11 mouse cellular contexts compared by ENCODE assay signal in the genomic region with DNA sequence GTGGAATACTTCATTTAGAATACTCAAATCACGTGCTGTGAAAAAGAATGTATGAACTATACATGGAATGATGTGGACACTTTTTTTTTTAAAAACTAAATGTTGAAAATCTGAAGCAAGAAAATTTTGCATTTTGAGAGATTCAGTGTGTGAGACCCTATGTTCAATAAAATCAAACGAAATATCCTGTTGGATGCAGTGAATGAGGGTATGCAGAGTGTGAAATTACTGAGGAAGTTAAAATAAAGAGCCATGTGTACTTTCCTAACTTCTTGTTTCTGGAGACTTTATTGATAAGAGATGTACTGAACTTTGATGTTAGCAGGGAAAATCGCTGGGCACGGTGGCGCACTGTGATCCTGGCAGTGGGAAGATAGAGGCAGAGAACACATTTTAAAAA. TPM values are rescaled to one million over a fixed set of nuclear protein-coding genes. Genes with fewer than 3 reads are reported as not detected.
A peak's percentile ranks its signal among the peaks of the same experiment; 100 is the strongest.
DNase-seq lines count a peak whose midpoint lies in the region; ATAC-seq and TF ChIP-seq lines count a peak whose summit lies in the region.
"Had no signal": no experiment of that assay in that cellular context is flagged by ENCODE, and none has a peak within 500 bp of the region (broad histone marks: within the 10 kb centered on the region; RNA-seq: fewer than 3 reads in every experiment).

No protein-coding gene starts in this region.

- WGBS in heart, embryonic 15.5 days, result 75% methylated on average over 5 of the region's 5 CpGs
- 86% methylated on average over 5 of the region's 5 CpGs for WGBS in embryonic facial prominence, embryonic 12.5 days
- 71% methylated on average over 5 of the region's 5 CpGs for WGBS in hindbrain, postnatal 0 days
- 86% methylated on average over 5 of the region's 5 CpGs for WGBS in midbrain, embryonic 11.5 days

- no peak for ATAC-seq in heart, embryonic 15.5 days (replicated peaks; ENCODE audit: insufficient number of reproducible peaks, insufficient read depth, low FRiP score, low read depth)
- ATAC-seq in embryonic facial prominence, embryonic 12.5 days (ENCODE audit: insufficient number of reproducible peaks, insufficient read depth, low FRiP score, low TSS enrichment), result no peak
- ATAC-seq in hindbrain, postnatal 0 days, result no peak
- no peak for ATAC-seq in midbrain, embryonic 11.5 days (ENCODE audit: low FRiP score)
- ATAC-seq in cerebellum, adult (ENCODE audit: insufficient number of reproducible peaks, low FRiP score, low TSS enrichment), result no peak

- no peak for TF ChIP-seq CTCF in hindbrain, postnatal 0 days (IDR thresholded peaks at IDR 0.05; ENCODE audit: low read depth)

- peaks cover 4% of the 10 kb centered on the region for H3K27me3 ChIP-seq in heart, embryonic 15.5 days
- H3K27me3 ChIP-seq in embryonic facial prominence, embryonic 12.5 days, result no peaks in the 10 kb centered on the region
- no peaks in the 10 kb centered on the region for H3K27me3 ChIP-seq in hindbrain, postnatal 0 days (ENCODE audit: insufficient read depth, low read length)
- no peaks in the 10 kb centered on the region for H3K27me3 ChIP-seq in midbrain, embryonic 11.5 days (ENCODE audit: control insufficient read depth, insufficient read depth, low read length)

- no peaks in the 10 kb centered on the region for H3K36me3 ChIP-seq in heart, embryonic 15.5 days
- H3K36me3 ChIP-seq in embryonic facial prominence, embryonic 12.5 days, result no peaks in the 10 kb centered on the region
- no peaks in the 10 kb centered on the region for H3K36me3 ChIP-seq in hindbrain, postnatal 0 days (ENCODE audit: insufficient read depth, low read length)
- no peaks in the 10 kb centered on the region for H3K36me3 ChIP-seq in midbrain, embryonic 11.5 days (ENCODE audit: control insufficient read depth, insufficient read depth, low read length)

- H3K9ac ChIP-seq in heart, embryonic 15.5 days, result no peak overlapping the region
- H3K9ac ChIP-seq in embryonic facial prominence, embryonic 12.5 days, result no peak overlapping the region
- H3K9ac ChIP-seq in hindbrain, postnatal 0 days (replicated peaks; ENCODE audit: low read length), result 0 out of 2 replicates have a peak overlapping the region, but pooled peaks have one; percentile 69
- H3K9ac ChIP-seq in midbrain, embryonic 11.5 days (ENCODE audit: low read length), result no peak overlapping the region

- H3K4me1 ChIP-seq in heart, embryonic 15.5 days (replicated peaks), result peaks cover 5% of the 10 kb centered on the region; the same call in 1 of the 2 replicates
- no peaks in the 10 kb centered on the region; the same call in 1 of the 2 replicates for H3K4me1 ChIP-seq in embryonic facial prominence, embryonic 12.5 days
- peaks cover 6% of the 10 kb centered on the region; the same call in 1 of the 2 replicates for H3K4me1 ChIP-seq in hindbrain, postnatal 0 days (ENCODE audit: insufficient read depth, low read length)
- H3K4me1 ChIP-seq in midbrain, embryonic 11.5 days (ENCODE audit: control insufficient read depth, insufficient read depth, low read length), result peaks cover 4% of the 10 kb centered on the region; the same call in 1 of the 2 replicates

- no peak overlapping the region for H3K4me3 ChIP-seq in heart, embryonic 15.5 days
- peak overlapping the region; percentile 95; the same call in 1 of the 2 replicates for H3K4me3 ChIP-seq in embryonic facial prominence, embryonic 12.5 days
- peak overlapping the region; percentile 80 for H3K4me3 ChIP-seq in hindbrain, postnatal 0 days (ENCODE audit: low read length)
- no peak overlapping the region for H3K4me3 ChIP-seq in midbrain, embryonic 11.5 days (ENCODE audit: low read depth, low read length)

- H3K9me3 ChIP-seq in heart, embryonic 15.5 days (replicated peaks), result no peaks in the 10 kb centered on the region
- no peaks in the 10 kb centered on the region for H3K9me3 ChIP-seq in embryonic facial prominence, embryonic 12.5 days
- no peaks in the 10 kb centered on the region for H3K9me3 ChIP-seq in hindbrain, postnatal 0 days (ENCODE audit: low read length)
- H3K9me3 ChIP-seq in midbrain, embryonic 11.5 days (ENCODE audit: control insufficient read depth, low read length), result no peaks in the 10 kb centered on the region

- peak overlapping the region; percentile 76 for H3K4me2 ChIP-seq in heart, embryonic 15.5 days
- peak overlapping the region; percentile 64 for H3K4me2 ChIP-seq in embryonic facial prominence, embryonic 12.5 days (replicated peaks)
- H3K4me2 ChIP-seq in hindbrain, postnatal 0 days (ENCODE audit: low read depth, low read length), result peak overlapping the region; percentile 59
- peak overlapping the region; percentile 58; the same call in 1 of the 2 replicates for H3K4me2 ChIP-seq in midbrain, embryonic 11.5 days

- H3K27ac ChIP-seq in heart, embryonic 15.5 days, result no peak overlapping the region
- no peak overlapping the region for H3K27ac ChIP-seq in embryonic facial prominence, embryonic 12.5 days
- no peak overlapping the region for H3K27ac ChIP-seq in hindbrain, postnatal 0 days
- H3K27ac ChIP-seq in midbrain, embryonic 11.5 days (ENCODE audit: low read depth, low read length), result no peak overlapping the region

- DNase-seq in heart, adult 18-20 months, result no peak
- no peak for DNase-seq in hindbrain, postnatal 0 days (ENCODE audit: low spot score)
- no peak for DNase-seq in midbrain, embryonic 11.5 days (ENCODE audit: low spot score, missing footprints)
- no peak for DNase-seq in T-cell, adult 2 months (ENCODE audit: low spot score)
- DNase-seq in embryo, embryonic 10.5 days (ENCODE audit: low spot score), result no peak
- DNase-seq: embryo, embryonic 11 days; heart, postnatal 4 days; left cerebral cortex, postnatal 4 days had no signal

RNA-seq across cellular contexts. Expression of a gene that starts 1.3 kb away (rescaled TPM):
- 21.8 and 26.0 TPM in 2 replicates for polyA plus RNA-seq in heart, embryonic 15.5 days (2015; fragmentation: Nextera tagmentation; extraction: Ambion mirVana)
- total RNA-seq in heart, adult 18-20 months (2021), result 10 to 100 TPM; 43.5 to 44.2 TPM
- polyA plus RNA-seq in embryonic facial prominence, embryonic 12.5 days (2016; fragmentation: Nextera tagmentation; extraction: Ambion mirVana), result 31.1 and 32.7 TPM in 2 replicates
- 116 and 118 TPM in 2 replicates for total RNA-seq in hindbrain, postnatal 0 days (2014; rRNA removed)
- polyA plus RNA-seq in hindbrain, postnatal 0 days (2015; fragmentation: Nextera tagmentation; extraction: Ambion mirVana), result 38.8 and 40.0 TPM in 2 replicates
- 35.3 and 37.4 TPM in 2 replicates for polyA plus RNA-seq in midbrain, embryonic 11.5 days (2014; fragmentation: Nextera tagmentation; extraction: Ambion mirVana)

Comparison
In these comparisons a context has a peak if more than half of its experiments do, and no peak if none do; other contexts are left out.
1. H3K4me3 ChIP-seq: peak in embryonic facial prominence, embryonic 12.5 days (single experiment) and hindbrain, postnatal 0 days (single experiment); none in heart, embryonic 15.5 days (single experiment) and midbrain, embryonic 11.5 days (single experiment).
2. Peak in every context shown above with its lines, with median percentiles within 50 percentile points of each other: H3K4me2 ChIP-seq.